In the genomic region with DNA sequence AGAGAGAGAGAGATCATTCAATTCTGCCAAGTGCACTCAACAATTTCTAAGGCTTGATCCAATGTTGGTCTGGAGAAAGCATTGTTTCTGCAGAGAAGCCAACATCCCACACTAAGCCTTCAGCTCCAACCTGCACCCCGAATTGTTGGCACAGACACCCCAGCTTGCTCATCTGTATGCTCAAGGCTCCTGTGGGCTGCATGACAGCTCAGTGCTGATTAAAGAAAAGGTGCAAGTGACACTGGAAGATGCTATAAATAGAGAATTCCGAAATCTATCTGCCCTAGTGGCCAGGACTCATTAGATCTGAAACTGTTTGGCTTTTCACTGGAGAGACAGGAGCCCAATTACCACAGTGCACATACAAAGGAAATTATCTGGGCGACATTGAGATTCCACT, we compare ENCODE assay signal across 12 mouse cellular contexts.
A peak's percentile ranks its signal among the peaks of the same experiment; 100 is the strongest.
DNase-seq lines count a peak whose midpoint lies in the region; ATAC-seq lines count a peak whose summit lies in the region.
"Had no signal": no experiment of that assay in that cellular context is flagged by ENCODE, and none has a peak within 500 bp of the region (broad histone marks: within the 10 kb centered on the region; RNA-seq: fewer than 3 reads in every experiment).

No protein-coding gene starts in this region.

- no peak overlapping the region for H3K4me3 ChIP-seq in forebrain, embryonic 13.5 days
- no peak overlapping the region for H3K4me3 ChIP-seq in forebrain, embryonic 11.5 days (ENCODE audit: low read depth, low read length)
- H3K4me3 ChIP-seq in hindbrain, embryonic 13.5 days = no peak overlapping the region
- H3K4me3 ChIP-seq in hindbrain, embryonic 11.5 days (ENCODE audit: low read depth, low read length) = no peak overlapping the region
- no peak overlapping the region for H3K4me3 ChIP-seq in liver, embryonic 11.5 days (ENCODE audit: low read depth, low read length)
- H3K4me3 ChIP-seq: liver, embryonic 12.5 days had no signal

- no peak overlapping the region for H3K9ac ChIP-seq in forebrain, embryonic 13.5 days
- no peak overlapping the region for H3K9ac ChIP-seq in forebrain, embryonic 11.5 days (ENCODE audit: low read length)
- no peak overlapping the region for H3K9ac ChIP-seq in hindbrain, embryonic 13.5 days
- no peak overlapping the region for H3K9ac ChIP-seq in hindbrain, embryonic 11.5 days (ENCODE audit: low read depth, low read length)
- H3K9ac ChIP-seq in liver, embryonic 11.5 days (ENCODE audit: low read depth, low read length) = no peak overlapping the region
- H3K9ac ChIP-seq: liver, embryonic 12.5 days had no signal

- no peaks in the 10 kb centered on the region for H3K9me3 ChIP-seq in forebrain, embryonic 13.5 days (replicated peaks)
- no peaks in the 10 kb centered on the region for H3K9me3 ChIP-seq in forebrain, embryonic 11.5 days (ENCODE audit: control insufficient read depth, low read length)
- H3K9me3 ChIP-seq in hindbrain, embryonic 13.5 days = no peaks in the 10 kb centered on the region
- H3K9me3 ChIP-seq in hindbrain, embryonic 11.5 days (ENCODE audit: control insufficient read depth, low read length) = no peaks in the 10 kb centered on the region
- H3K9me3 ChIP-seq in liver, embryonic 11.5 days (ENCODE audit: control insufficient read depth, low read length) = no peaks in the 10 kb centered on the region
- H3K9me3 ChIP-seq: liver, embryonic 12.5 days had no signal

- WGBS in forebrain, embryonic 13.5 days = 25% methylated on average over 3 of the region's 3 CpGs
- 51% methylated on average over 3 of the region's 3 CpGs for WGBS in forebrain, embryonic 11.5 days
- 73% methylated on average over 3 of the region's 3 CpGs for WGBS in hindbrain, embryonic 13.5 days
- 74% methylated on average over 3 of the region's 3 CpGs for WGBS in hindbrain, embryonic 11.5 days
- WGBS in liver, embryonic 11.5 days = 73% methylated on average over 3 of the region's 3 CpGs

- ATAC-seq in forebrain, embryonic 13.5 days = peak; percentile 25; the same call in 1 of the 2 replicates
- ATAC-seq in forebrain, embryonic 11.5 days (replicated peaks; ENCODE audit: low FRiP score) = no peak
- ATAC-seq in hindbrain, embryonic 13.5 days (ENCODE audit: low FRiP score) = no peak
- no peak for ATAC-seq in hindbrain, embryonic 11.5 days (ENCODE audit: low FRiP score)
- ATAC-seq in liver, embryonic 11.5 days (replicated peaks; ENCODE audit: low FRiP score) = no peak
- ATAC-seq: inflammation-experienced regulatory T-cells, adult 6 months; liver, embryonic 12.5 days had no signal

- H3K27me3 ChIP-seq in forebrain, embryonic 13.5 days = no peaks in the 10 kb centered on the region
- H3K27me3 ChIP-seq in forebrain, embryonic 11.5 days (ENCODE audit: control insufficient read depth, insufficient read depth, low read length) = no peaks in the 10 kb centered on the region
- H3K27me3 ChIP-seq in hindbrain, embryonic 13.5 days = no peaks in the 10 kb centered on the region
- H3K27me3 ChIP-seq in hindbrain, embryonic 11.5 days (ENCODE audit: control insufficient read depth, insufficient read depth, low read length) = no peaks in the 10 kb centered on the region
- no peaks in the 10 kb centered on the region for H3K27me3 ChIP-seq in liver, embryonic 11.5 days (replicated peaks; ENCODE audit: control insufficient read depth, insufficient read depth, low read length)
- H3K27me3 ChIP-seq: liver, embryonic 12.5 days had no signal

- no peak for DNase-seq in forebrain, embryonic 11.5 days (ENCODE audit: low spot score)
- no peak for DNase-seq in hindbrain, embryonic 11.5 days (ENCODE audit: low spot score)
- peak; percentile 83 for DNase-seq in right cerebral cortex, adult 18-20 months
- DNase-seq in right cerebral cortex, postnatal 4 days = no peak
- DNase-seq in right cerebral cortex, postnatal 36 days (ENCODE audit: low spot score in 2 of 2) = peak; percentile 41 to 69
- no peak for DNase-seq in liver, embryonic 11.5 days (ENCODE audit: low spot score)
- DNase-seq: adrenal gland, adult 2 months; lung, postnatal 4 days had no signal

- H3K4me1 ChIP-seq in forebrain, embryonic 13.5 days = peaks cover 23% of the 10 kb centered on the region
- H3K4me1 ChIP-seq in forebrain, embryonic 11.5 days (replicated peaks; ENCODE audit: control insufficient read depth, insufficient read depth, low read length) = no peaks in the 10 kb centered on the region; the same call in 1 of the 2 replicates
- peaks cover 7% of the 10 kb centered on the region for H3K4me1 ChIP-seq in hindbrain, embryonic 13.5 days (replicated peaks)
- H3K4me1 ChIP-seq in hindbrain, embryonic 11.5 days (replicated peaks; ENCODE audit: control insufficient read depth, insufficient read depth, low read length) = no peaks in the 10 kb centered on the region
- H3K4me1 ChIP-seq in liver, embryonic 11.5 days (replicated peaks; ENCODE audit: control insufficient read depth, insufficient read depth, low read length) = no peaks in the 10 kb centered on the region
- H3K4me1 ChIP-seq: liver, embryonic 12.5 days had no signal

- H3K4me2 ChIP-seq in forebrain, embryonic 13.5 days = no peak overlapping the region
- no peak overlapping the region for H3K4me2 ChIP-seq in forebrain, embryonic 11.5 days (ENCODE audit: low read depth, low read length, severe bottlenecking)
- H3K4me2 ChIP-seq in hindbrain, embryonic 13.5 days = no peak overlapping the region
- H3K4me2 ChIP-seq in hindbrain, embryonic 11.5 days (replicated peaks; ENCODE audit: low read depth, low read length) = no peak overlapping the region
- H3K4me2 ChIP-seq in liver, embryonic 11.5 days = no peak overlapping the region
- H3K4me2 ChIP-seq: liver, embryonic 12.5 days had no signal

- H3K36me3 ChIP-seq in forebrain, embryonic 13.5 days (ENCODE audit: poor library complexity, severe bottlenecking) = no peaks in the 10 kb centered on the region
- H3K36me3 ChIP-seq in forebrain, embryonic 11.5 days (ENCODE audit: control insufficient read depth, insufficient read depth, low read length) = no peaks in the 10 kb centered on the region
- H3K36me3 ChIP-seq in hindbrain, embryonic 13.5 days = no peaks in the 10 kb centered on the region
- H3K36me3 ChIP-seq in hindbrain, embryonic 11.5 days (ENCODE audit: control insufficient read depth, insufficient read depth, low read length) = no peaks in the 10 kb centered on the region
- no peaks in the 10 kb centered on the region for H3K36me3 ChIP-seq in liver, embryonic 11.5 days (ENCODE audit: control insufficient read depth, insufficient read depth, low read length)
- H3K36me3 ChIP-seq: liver, embryonic 12.5 days had no signal

- peak overlapping the region; percentile 31; the same call in 1 of the 2 replicates for H3K27ac ChIP-seq in forebrain, embryonic 13.5 days
- H3K27ac ChIP-seq in forebrain, embryonic 11.5 days (ENCODE audit: low read depth, low read length) = no peak overlapping the region
- H3K27ac ChIP-seq in hindbrain, embryonic 13.5 days = peak overlapping the region; percentile 24; the same call in 1 of the 2 replicates
- no peak overlapping the region for H3K27ac ChIP-seq in hindbrain, embryonic 11.5 days (ENCODE audit: low read depth, low read length)
- no peak overlapping the region for H3K27ac ChIP-seq in liver, embryonic 11.5 days (ENCODE audit: low read depth, low read length)
- H3K27ac ChIP-seq: liver, embryonic 12.5 days had no signal

Comparison
In these comparisons a context has a peak if more than half of its experiments do, and no peak if none do; other contexts are left out.
1. H3K27ac ChIP-seq: peak in forebrain, embryonic 13.5 days (single experiment) and hindbrain, embryonic 13.5 days (single experiment); none in forebrain, embryonic 11.5 days (single experiment), hindbrain, embryonic 11.5 days (single experiment) and liver, embryonic 11.5 days (single experiment).
2. DNase-seq: peak in right cerebral cortex, adult 18-20 months (single experiment) and right cerebral cortex, postnatal 36 days (2 of 2); none in forebrain, embryonic 11.5 days (single experiment), hindbrain, embryonic 11.5 days (single experiment), right cerebral cortex, postnatal 4 days (single experiment) and liver, embryonic 11.5 days (single experiment).